Mouse (Mus musculus) brain, embryonic 14.5 days (tissue): ENCODE measurements at regions not wholly inside any gene's neighbourhood (a gene's known extent, or its start where the extent isn't known, plus 50 kb on each side); places are given as distances from the start of the nearest gene placed in this dataset.

Experiments
- CTCF ChIP-seq: fragments of 200-500 bp; IDR thresholded peaks from 2 replicates; pipeline ENCODE4 v1.5.1; 2012; ENCODE audit warnings: inconsistent platforms, mild to moderate bottlenecking, moderate library complexity, borderline replicate concordance; ENCODE audit not compliant: insufficient read depth, insufficient read length; ENCODE audit errors: extremely low read depth
- POLR2A ChIP-seq: fragments of 200-500 bp; IDR thresholded peaks from 2 replicates; pipeline ENCODE4 v1.6.1; 2012; ENCODE audit warnings: mild to moderate bottlenecking, inconsistent platforms, borderline replicate concordance; ENCODE audit not compliant: poor library complexity, insufficient read depth, insufficient read length, severe bottlenecking; ENCODE audit errors: extremely low read depth

DNA sequence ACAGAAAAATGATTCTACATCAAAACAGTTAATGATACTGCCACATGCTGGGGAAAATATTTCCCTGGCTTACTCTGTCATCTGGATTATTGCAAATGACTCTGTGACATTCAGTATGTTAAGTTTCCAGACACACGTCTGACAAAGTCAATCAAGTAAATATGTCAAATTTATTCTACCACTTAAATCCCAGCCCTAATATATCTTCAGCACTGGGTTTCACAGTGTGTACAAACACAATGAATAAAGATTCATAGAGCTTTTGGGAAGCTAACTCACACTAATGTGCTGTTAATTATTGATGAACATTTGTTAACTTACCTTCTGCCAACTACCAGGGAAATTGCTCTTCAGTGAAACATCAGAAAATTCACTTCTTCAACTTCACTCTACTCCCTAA is 256.3 kb upstream of the Edil3 start:
- TF ChIP-seq CTCF = no peak
- TF ChIP-seq POLR2A = no peak
